Mouse (Mus musculus) myocyte (in vitro differentiated cells): Measurements from ENCODE around the gene Med8. TPM values are rescaled to one million over a fixed set of nuclear protein-coding genes. Genes with fewer than 3 reads are reported as not detected.

Experiments
- H3K27me3 ChIP-seq: one replicate; pipeline ENCODE4 v1.6.1; 2011; ENCODE audit not compliant: control insufficient read depth, insufficient read depth, insufficient read length
- H3K36me3 ChIP-seq: one replicate; pipeline ENCODE4 v1.6.1; 2011; ENCODE audit not compliant: control insufficient read depth, insufficient read depth
- H3K4me2 ChIP-seq: one replicate; pipeline ENCODE4 v1.6.1; 2011; ENCODE audit warnings: low read depth, control low read depth
- H3K4me3 ChIP-seq: one replicate; pipeline ENCODE4 v1.5.1; 2011; ENCODE audit warnings: mild to moderate bottlenecking, control low read depth, moderate library complexity
- H3K79me2 ChIP-seq: one replicate; pipeline ENCODE4 v1.6.1; 2011; ENCODE audit not compliant: control insufficient read depth, insufficient read depth
- H3ac ChIP-seq: one replicate; pipeline ENCODE4 v1.6.1; 2011; ENCODE audit not compliant: control insufficient read depth, insufficient read length
- CEBPB ChIP-seq: IDR thresholded peaks from 2 replicates; pipeline ENCODE4 v1.6.1; 2011; ENCODE audit warnings: mild to moderate bottlenecking, moderate library complexity; ENCODE audit not compliant: poor library complexity, insufficient read depth, severe bottlenecking
- E2F4 ChIP-seq: IDR thresholded peaks from one replicate; pipeline ENCODE4 v1.6.1; 2011; ENCODE audit warnings: mild to moderate bottlenecking, control low read depth, moderate library complexity; ENCODE audit not compliant: insufficient read depth
- MAX ChIP-seq: IDR thresholded peaks from one replicate; pipeline ENCODE4 v1.6.1; 2011; ENCODE audit warnings: low read depth, mild to moderate bottlenecking, control low read depth
- MYOD1 ChIP-seq, 3 experiments: IDR thresholded peaks; one replicate each; pipeline ENCODE4 v1.6.1; 2011; ENCODE audit warnings: control low read depth in 2 of 3, low read depth in 2 of 3, mild to moderate bottlenecking in 2 of 3, moderate library complexity in 1 of 3; ENCODE audit not compliant: insufficient read length in 2 of 3, control insufficient read depth in 1 of 3
- MYOG ChIP-seq, 3 experiments: IDR thresholded peaks; one replicate each; pipeline ENCODE4 v1.6.1; 2011; ENCODE audit warnings: control low read depth in 2 of 3, low read depth in 2 of 3, mild to moderate bottlenecking in 2 of 3; ENCODE audit not compliant: insufficient read length in 2 of 3, control insufficient read depth in 1 of 3, insufficient read depth in 1 of 3
- POLR2A ChIP-seq: IDR thresholded peaks from one replicate; pipeline ENCODE4 v1.6.1; 2011; ENCODE audit warnings: low read depth, mild to moderate bottlenecking, control low read depth, moderate library complexity; ENCODE audit not compliant: insufficient read length
- POLR2AphosphoS2 ChIP-seq: IDR thresholded peaks from one replicate; pipeline ENCODE4 v1.6.1; 2011; ENCODE audit warnings: low read depth, control low read depth; ENCODE audit not compliant: insufficient read length
- REST ChIP-seq: IDR thresholded peaks from one replicate; pipeline ENCODE4 v1.6.1; 2011; ENCODE audit warnings: mild to moderate bottlenecking, control low read depth, moderate library complexity; ENCODE audit not compliant: insufficient read depth, insufficient read length
- SRF ChIP-seq: IDR thresholded peaks from one replicate; pipeline ENCODE4 v1.6.1; 2011; ENCODE audit warnings: low read depth; ENCODE audit not compliant: control insufficient read depth, insufficient read length
- TCF12 ChIP-seq: IDR thresholded peaks from one replicate; pipeline ENCODE4 v1.6.1; 2011; ENCODE audit warnings: mild to moderate bottlenecking, control low read depth; ENCODE audit not compliant: poor library complexity, insufficient read depth, severe bottlenecking
- TCF3 ChIP-seq: IDR thresholded peaks from one replicate; pipeline ENCODE4 v1.6.1; 2011; ENCODE audit warnings: low read depth, control low read depth; ENCODE audit not compliant: insufficient read length
- USF1 ChIP-seq: IDR thresholded peaks from one replicate; pipeline ENCODE4 v1.6.1; 2011; ENCODE audit warnings: low read depth, mild to moderate bottlenecking, control low read depth, moderate library complexity
- polyA plus RNA-seq: library from polyadenylated mRNA; unstranded; fragments of >200 nt; fragmentation: generic; extraction: Trizol; gene quantifications from one replicate; pipeline ENCODE4 v1.2.1, GENCODE M21; 2012; ENCODE audit warnings: missing spikeins

Med8 gene
- polyA plus RNA-seq, 1 experiment, result 78.6 TPM

DNA sequence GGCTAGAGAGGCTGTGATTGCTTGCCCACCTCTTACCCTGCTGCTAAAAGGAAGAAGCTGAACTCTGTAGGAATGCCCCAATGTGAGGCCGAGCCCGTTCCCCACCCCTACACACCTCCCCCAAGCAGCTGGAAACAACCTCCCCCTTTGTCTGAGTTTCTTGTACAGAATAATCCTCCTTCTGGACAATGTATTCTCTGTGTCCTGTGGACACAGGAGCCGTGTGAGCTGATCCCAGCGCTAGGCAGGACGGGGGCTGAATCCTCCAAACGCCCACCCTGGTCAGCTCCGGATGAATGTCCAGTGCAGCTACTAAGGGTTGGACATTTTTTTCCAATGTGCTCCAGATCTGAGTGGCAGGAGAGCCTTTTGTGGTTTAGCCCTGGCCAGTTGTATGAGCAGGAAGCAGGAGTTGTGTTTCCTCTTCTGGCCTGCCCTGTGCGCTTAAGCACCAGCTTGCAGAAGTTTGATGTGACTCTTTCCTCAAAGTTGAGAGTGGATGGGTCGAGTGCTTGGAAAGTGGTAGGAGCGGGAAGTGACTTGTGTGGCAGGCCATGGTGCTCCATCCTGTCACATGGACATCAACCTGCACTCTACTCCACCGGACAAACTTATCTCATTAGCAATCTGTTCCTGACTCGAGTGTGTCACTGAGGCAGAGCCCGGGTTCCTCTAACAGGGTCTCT, 8.1 kb downstream of the Med8 start:
- Histone ChIP-seq H3ac (no peak overlapping the region), H3K36me3 (peaks cover 17% of the 10 kb centered on the region), H3K27me3 (no peaks in the 10 kb centered on the region), H3K4me2 (no peak overlapping the region), H3K4me3 (no peak overlapping the region), H3K79me2 (no peaks in the 10 kb centered on the region)
- TF ChIP-seq TCF3, result no peak
- no peak for TF ChIP-seq MYOG (IDR thresholded peaks at IDR 0.05; ENCODE audit: control insufficient read depth in 1 of 3, insufficient read depth in 1 of 3, insufficient read length in 2 of 3, low read depth in 2 of 3)
- no peak for TF ChIP-seq TCF12
- no peak for TF ChIP-seq CEBPB
- no peak for TF ChIP-seq MYOD1 (IDR thresholded peaks at IDR 0.05; ENCODE audit: control insufficient read depth in 1 of 3, insufficient read length in 2 of 3, low read depth in 2 of 3)
- no peak for TF ChIP-seq REST
- no peak for TF ChIP-seq USF1
- no peak for TF ChIP-seq MAX
- TF ChIP-seq E2F4, result no peak
- TF ChIP-seq POLR2A, result no peak
- no peak for TF ChIP-seq SRF
- no peak for TF ChIP-seq POLR2AphosphoS2

DNA sequence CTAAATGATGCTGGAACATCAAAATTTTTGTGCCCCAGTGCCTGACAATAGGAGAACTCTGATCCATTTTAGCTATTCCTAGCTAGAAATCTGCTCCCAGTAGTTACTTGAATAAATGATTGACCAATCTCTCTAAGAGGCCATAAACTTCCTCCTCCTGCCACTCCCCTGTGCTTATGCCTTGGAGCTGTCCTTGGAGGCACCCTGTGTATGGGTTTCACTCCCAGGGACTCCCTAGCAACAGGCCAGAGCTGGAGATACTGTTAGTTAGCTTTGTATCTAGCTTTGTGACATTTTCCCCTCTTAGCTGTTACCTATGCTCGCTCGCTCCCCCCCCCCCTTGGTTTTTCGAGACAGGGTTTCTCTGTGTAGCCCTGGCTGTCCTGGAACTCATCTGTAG, 12.2 kb downstream of the Med8 start:
- Histone ChIP-seq H3ac (no peak overlapping the region), H3K27me3 (no peaks in the 10 kb centered on the region), H3K4me2 (no peak overlapping the region), H3K79me2 (no peaks in the 10 kb centered on the region), H3K36me3 (peaks cover 5% of the 10 kb centered on the region), H3K4me3 (no peak overlapping the region)
- no peak for TF ChIP-seq POLR2AphosphoS2
- no peak for TF ChIP-seq MAX
- TF ChIP-seq USF1, result no peak

- Histone ChIP-seq H3K79me2 (peaks cover 15% of the 10 kb centered on the region), H3K27me3 (no peaks in the 10 kb centered on the region), H3K4me2 (no peak overlapping the region), H3K36me3 (no peaks in the 10 kb centered on the region), H3ac (no peak overlapping the region), H3K4me3 (no peak overlapping the region)
- TF ChIP-seq E2F4 (no peak), POLR2A (no peak), MYOG (IDR thresholded peaks at IDR 0.05; ENCODE audit: control insufficient read depth in 1 of 3, insufficient read depth in 1 of 3, insufficient read length in 2 of 3, low read depth in 2 of 3) (no peak), TCF12 (no peak), USF1 (no peak), SRF (no peak), CEBPB (no peak), MAX (no peak), REST (no peak), TCF3 (no peak), POLR2AphosphoS2 (no peak), MYOD1 (IDR thresholded peaks at IDR 0.05; ENCODE audit: control insufficient read depth in 1 of 3, insufficient read length in 2 of 3, low read depth in 2 of 3) (no peak)
Measured at GRCm38 (mm10) chr4:118424541-118425160, 15.5 kb downstream of the Med8 start.

DNA sequence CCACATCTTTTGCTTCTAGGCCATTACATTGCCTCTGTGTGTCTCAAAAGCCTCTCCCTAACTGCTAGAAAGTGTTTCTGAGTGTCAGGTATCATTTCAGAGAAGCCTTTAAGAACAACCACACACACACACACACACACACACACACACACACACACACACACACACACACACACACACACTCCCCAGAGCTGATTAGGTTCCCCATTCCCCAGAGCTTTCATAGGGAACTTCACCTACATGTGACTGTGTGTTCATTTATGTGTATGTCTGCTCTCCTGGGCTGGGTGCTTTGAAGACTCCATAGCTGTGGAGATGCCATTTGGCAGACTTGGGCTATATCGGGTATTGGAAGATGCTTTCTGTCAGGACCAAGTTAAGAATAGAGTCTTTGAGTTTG, 16.2 kb downstream of the Med8 start:
- Histone ChIP-seq H3K79me2 (peaks cover 22% of the 10 kb centered on the region), H3K4me3 (no peak overlapping the region), H3ac (no peak overlapping the region), H3K27me3 (no peaks in the 10 kb centered on the region), H3K4me2 (no peak overlapping the region), H3K36me3 (no peaks in the 10 kb centered on the region)
- TF ChIP-seq MYOD1 (IDR thresholded peaks at IDR 0.05; ENCODE audit: control insufficient read depth in 1 of 3, insufficient read length in 2 of 3, low read depth in 2 of 3), result no peak
- TF ChIP-seq TCF3, result no peak
- TF ChIP-seq USF1, result no peak
- TF ChIP-seq POLR2AphosphoS2, result no peak
- no peak for TF ChIP-seq MYOG (IDR thresholded peaks at IDR 0.05; ENCODE audit: control insufficient read depth in 1 of 3, insufficient read depth in 1 of 3, insufficient read length in 2 of 3, low read depth in 2 of 3)
- no peak for TF ChIP-seq MAX
- no peak for TF ChIP-seq CEBPB
- TF ChIP-seq REST, result no peak
- TF ChIP-seq SRF, result no peak
- no peak for TF ChIP-seq POLR2A

DNA sequence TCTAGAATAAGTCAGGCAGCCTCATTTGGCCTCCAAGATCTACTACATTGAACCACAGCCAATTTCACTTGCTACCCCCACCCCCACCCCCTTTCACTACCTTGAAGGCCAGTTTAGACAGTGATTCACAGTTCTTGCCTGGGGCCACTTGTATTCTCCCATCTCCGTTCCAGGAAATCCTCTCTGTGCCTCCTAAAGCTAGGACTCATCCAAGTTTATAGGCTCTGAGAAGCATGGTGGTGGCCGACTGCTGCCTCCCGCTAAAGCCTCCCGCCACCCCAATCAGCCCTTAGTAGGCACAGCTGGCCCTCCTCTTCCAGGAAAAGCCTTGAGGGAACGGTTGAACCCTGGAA, 18.3 kb downstream of the Med8 start:
- Histone ChIP-seq H3K36me3 (peaks cover 18% of the 10 kb centered on the region), H3K4me2 (peak overlapping the region; percentile 87), H3K4me3 (peak overlapping the region; percentile 63), H3K27me3 (no peaks in the 10 kb centered on the region), H3ac (peak overlapping the region; percentile 73), H3K79me2 (peaks cover 33% of the 10 kb centered on the region)
- TF ChIP-seq POLR2AphosphoS2 (no peak), TCF3 (no peak), MAX (no peak)
